Mouse (Mus musculus): ENCODE measurements around the gene Sfn. TPM values are rescaled to one million over a fixed set of nuclear protein-coding genes. Genes with fewer than 3 reads are reported as not detected.
A peak's percentile ranks its signal among the peaks of the same experiment; 100 is the strongest.

Gene Sfn
- polyA plus RNA-seq, 1 experiment from 2014 or later: 3.9 TPM

DNA sequence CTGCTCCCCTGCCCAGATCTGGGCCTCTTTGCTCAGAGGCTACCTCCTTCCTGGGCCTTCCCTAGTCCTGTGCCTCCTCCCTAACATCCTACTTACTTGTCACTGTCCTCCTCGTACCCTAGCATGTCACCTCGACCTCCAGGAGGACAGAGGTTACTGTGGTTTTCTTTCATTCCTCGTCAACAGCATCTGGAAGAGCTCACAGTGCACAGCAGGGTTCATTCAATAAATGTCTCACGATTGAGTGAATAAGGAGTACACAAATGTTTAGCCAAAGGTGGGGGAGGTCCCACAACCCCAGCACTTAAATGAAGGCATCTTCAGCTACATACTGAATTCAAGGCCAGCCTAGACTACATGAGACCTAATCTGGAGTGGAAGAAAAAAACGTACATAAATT is 24.3 kb upstream of the Sfn start:
- H3K27ac ChIP-seq: 0 out of 2 replicates have a peak overlapping the region, but pooled peaks have one; percentile 32
- no peaks in the 10 kb centered on the region for H3K27me3 ChIP-seq (ENCODE audit: control insufficient read depth, insufficient read depth, low read length)
- no peak overlapping the region for H3K4me2 ChIP-seq (replicated peaks)
- no peak overlapping the region for H3K4me3 ChIP-seq (replicated peaks; ENCODE audit: low read length)
- no peak for DNase-seq (ENCODE audit: low spot score)
- peaks cover 32% of the 10 kb centered on the region for H3K36me3 ChIP-seq (replicated peaks; ENCODE audit: control insufficient read depth, insufficient read depth)
- ATAC-seq (ENCODE audit: low FRiP score): no peak
- peaks cover under 1% of the 10 kb centered on the region; the same call in 1 of the 2 replicates for H3K4me1 ChIP-seq (replicated peaks; ENCODE audit: control insufficient read depth, insufficient read depth, low read length)
- no peak overlapping the region for H3K9ac ChIP-seq
- H3K9me3 ChIP-seq (ENCODE audit: control insufficient read depth, low read length): no peaks in the 10 kb centered on the region
- 32% methylated on average over 5 of the region's 5 CpGs for WGBS

DNA sequence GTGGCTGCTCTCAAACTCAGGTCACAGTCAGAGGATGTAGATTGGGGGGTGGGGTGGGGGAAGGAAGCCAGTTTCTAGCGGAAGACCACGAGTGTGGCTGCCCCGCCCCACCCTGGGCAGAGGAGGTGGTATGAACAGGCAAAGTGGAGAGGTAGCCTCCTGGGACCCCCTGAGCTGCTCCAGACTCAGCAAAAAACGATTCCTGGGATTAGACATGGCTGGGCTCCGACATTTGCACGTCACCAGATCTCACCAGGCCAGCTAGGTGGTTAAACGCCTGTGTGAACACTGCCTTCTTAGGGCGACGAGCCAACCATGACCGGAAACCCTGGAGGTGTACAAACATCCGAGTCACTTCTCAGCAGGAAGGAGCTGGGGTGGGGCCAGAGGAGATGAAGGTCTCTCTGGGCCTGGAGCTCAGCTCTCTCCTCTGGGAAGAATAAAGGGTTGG is 23.7 kb upstream of the Sfn start:
- H3K36me3 ChIP-seq (replicated peaks; ENCODE audit: control insufficient read depth, insufficient read depth): peaks cover 32% of the 10 kb centered on the region
- H3K9me3 ChIP-seq (ENCODE audit: control insufficient read depth, low read length): no peaks in the 10 kb centered on the region
- WGBS: 62% methylated on average over 11 of the region's 11 CpGs
- ATAC-seq (ENCODE audit: low FRiP score): no peak
- DNase-seq (ENCODE audit: low spot score): no peak
- H3K27ac ChIP-seq: no peak overlapping the region; the same call in 1 of the 2 replicates
- no peak overlapping the region for H3K9ac ChIP-seq
- H3K27me3 ChIP-seq (ENCODE audit: control insufficient read depth, insufficient read depth, low read length): no peaks in the 10 kb centered on the region
- H3K4me3 ChIP-seq (replicated peaks; ENCODE audit: low read length): no peak overlapping the region
- H3K4me1 ChIP-seq (replicated peaks; ENCODE audit: control insufficient read depth, insufficient read depth, low read length): no peaks in the 10 kb centered on the region
- no peak overlapping the region for H3K4me2 ChIP-seq (replicated peaks)

DNA sequence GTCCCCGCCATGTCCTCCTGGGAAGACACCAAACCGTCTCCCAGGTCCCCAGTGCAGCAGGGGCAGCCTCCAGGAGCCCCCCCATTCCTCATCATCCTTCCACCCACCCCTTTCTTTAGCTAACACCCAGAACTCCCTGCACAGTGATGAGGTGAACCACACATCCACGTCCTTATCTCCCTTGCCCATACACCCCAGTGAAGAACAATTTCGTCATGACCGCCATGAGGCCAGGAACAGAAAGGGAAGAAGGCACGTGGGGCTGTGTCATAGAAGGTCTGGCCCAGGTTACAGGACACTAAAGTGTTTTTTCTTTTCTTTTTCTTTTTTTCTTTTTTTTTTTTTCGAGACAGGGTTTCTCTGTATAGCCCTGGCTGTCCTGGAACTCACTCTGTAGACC is 22.9 kb upstream of the Sfn start:
- Histone ChIP-seq H3K9me3 (ENCODE audit: control insufficient read depth, low read length) (no peaks in the 10 kb centered on the region), H3K4me3 (replicated peaks; ENCODE audit: low read length) (no peak overlapping the region), H3K4me1 (replicated peaks; ENCODE audit: control insufficient read depth, insufficient read depth, low read length) (no peaks in the 10 kb centered on the region), H3K9ac (no peak overlapping the region), H3K4me2 (replicated peaks) (no peak overlapping the region), H3K27me3 (ENCODE audit: control insufficient read depth, insufficient read depth, low read length) (no peaks in the 10 kb centered on the region), H3K36me3 (replicated peaks; ENCODE audit: control insufficient read depth, insufficient read depth) (peaks cover 37% of the 10 kb centered on the region), H3K27ac (no peak overlapping the region)
- 94% methylated on average over 7 of the region's 7 CpGs for WGBS
- ATAC-seq (ENCODE audit: low FRiP score) (no peak), DNase-seq (ENCODE audit: low spot score) (no peak)

DNA sequence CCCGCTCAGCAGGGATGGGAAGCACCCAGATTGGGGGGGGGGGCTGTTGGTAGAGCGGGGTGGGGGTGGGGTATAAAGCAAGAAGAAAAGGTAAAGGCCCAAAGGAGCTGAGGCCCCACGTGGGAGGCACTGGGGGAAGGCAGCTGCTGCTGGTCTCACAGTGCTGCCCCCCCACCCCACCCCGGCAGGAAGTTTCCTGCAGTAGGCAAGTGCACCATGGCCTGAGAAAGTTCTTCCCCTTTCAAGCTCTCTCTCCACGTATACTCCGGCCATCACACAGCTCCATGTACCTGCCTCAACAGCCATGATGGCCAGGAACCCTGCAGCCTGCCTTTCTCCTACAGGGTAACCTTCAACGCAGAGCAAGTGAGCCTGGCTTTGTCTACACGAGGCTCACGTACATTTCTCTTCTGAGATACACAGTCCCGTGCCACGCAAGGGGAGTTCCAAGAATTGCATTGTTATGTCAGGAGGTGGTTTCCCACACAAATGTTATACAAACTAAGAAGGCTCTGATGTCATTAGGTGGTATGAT is 20.3 kb upstream of the Sfn start:
- no peak overlapping the region for H3K4me3 ChIP-seq (replicated peaks; ENCODE audit: low read length)
- 77% methylated on average over 11 of the region's 11 CpGs for WGBS
- DNase-seq (ENCODE audit: low spot score): no peak
- H3K36me3 ChIP-seq (replicated peaks; ENCODE audit: control insufficient read depth, insufficient read depth): peaks cover 40% of the 10 kb centered on the region
- H3K27ac ChIP-seq: no peak overlapping the region
- no peaks in the 10 kb centered on the region for H3K4me1 ChIP-seq (replicated peaks; ENCODE audit: control insufficient read depth, insufficient read depth, low read length)
- H3K9ac ChIP-seq: no peak overlapping the region
- no peak overlapping the region for H3K4me2 ChIP-seq (replicated peaks)
- ATAC-seq (ENCODE audit: low FRiP score): no peak
- no peaks in the 10 kb centered on the region for H3K27me3 ChIP-seq (ENCODE audit: control insufficient read depth, insufficient read depth, low read length)
- H3K9me3 ChIP-seq (ENCODE audit: control insufficient read depth, low read length): no peaks in the 10 kb centered on the region

DNA sequence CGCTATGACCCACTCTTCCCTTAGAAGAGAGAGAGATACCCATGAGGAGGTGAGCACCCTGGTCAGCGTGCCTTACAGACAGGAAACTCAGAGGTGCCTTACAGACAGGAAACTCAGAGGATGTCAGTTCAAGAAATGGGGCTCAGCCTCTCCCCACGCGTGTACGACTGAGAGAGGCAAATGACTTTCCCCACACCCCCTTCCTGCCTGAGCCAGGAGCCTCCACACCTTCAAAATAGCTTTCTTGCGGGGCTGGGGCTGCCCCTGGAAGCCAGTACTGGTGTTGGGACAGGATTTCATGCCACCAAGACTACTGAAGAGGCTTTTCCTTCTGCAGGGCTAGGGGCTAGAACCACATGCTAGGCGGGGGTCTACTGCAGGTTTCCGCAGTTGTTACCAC is 18.7 kb upstream of the Sfn start:
- 91% methylated on average over 8 of the region's 8 CpGs for WGBS
- DNase-seq (ENCODE audit: low spot score) (no peak), ATAC-seq (ENCODE audit: low FRiP score) (no peak)
- no peaks in the 10 kb centered on the region for H3K4me1 ChIP-seq (replicated peaks; ENCODE audit: control insufficient read depth, insufficient read depth, low read length)
- H3K27ac ChIP-seq: no peak overlapping the region
- no peak overlapping the region for H3K4me3 ChIP-seq (replicated peaks; ENCODE audit: low read length)
- H3K9ac ChIP-seq: no peak overlapping the region
- H3K36me3 ChIP-seq (replicated peaks; ENCODE audit: control insufficient read depth, insufficient read depth): peaks cover 31% of the 10 kb centered on the region
- no peak overlapping the region for H3K4me2 ChIP-seq (replicated peaks)
- H3K9me3 ChIP-seq (ENCODE audit: control insufficient read depth, low read length): no peaks in the 10 kb centered on the region
- no peaks in the 10 kb centered on the region for H3K27me3 ChIP-seq (ENCODE audit: control insufficient read depth, insufficient read depth, low read length)

DNA sequence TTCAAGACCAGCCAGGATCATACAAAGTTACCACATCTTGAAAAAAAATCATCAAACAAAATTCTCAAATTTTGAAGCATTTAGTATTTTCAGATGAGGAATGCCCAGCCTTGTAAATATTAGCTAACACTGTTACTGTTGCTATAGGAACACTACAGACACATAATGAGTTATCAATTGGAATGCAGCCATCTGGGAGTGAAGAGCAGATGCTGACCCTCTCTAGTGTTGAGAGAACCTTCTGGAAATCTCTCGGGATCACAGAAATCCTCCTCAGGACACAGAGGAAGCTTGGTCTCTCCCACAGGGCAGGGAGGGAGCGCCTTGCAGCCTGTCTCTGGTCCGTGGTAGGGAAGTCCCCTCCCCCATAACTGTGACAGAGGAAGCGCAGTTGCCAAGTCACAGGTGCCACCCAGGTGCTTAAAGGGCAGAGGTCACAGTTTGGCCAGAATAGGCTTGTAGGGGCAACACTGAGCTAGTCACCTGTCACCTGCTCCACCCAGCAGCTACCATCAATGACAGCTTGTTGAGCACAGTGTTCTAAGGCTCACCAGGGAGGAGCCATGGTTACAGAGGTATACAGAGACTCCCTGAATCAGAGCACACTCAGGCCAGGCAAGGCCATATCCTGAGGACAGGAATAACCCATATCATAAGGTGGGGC is 17.6 kb upstream of the Sfn start:
- H3K4me1 ChIP-seq (replicated peaks; ENCODE audit: control insufficient read depth, insufficient read depth, low read length): no peaks in the 10 kb centered on the region
- H3K9me3 ChIP-seq (ENCODE audit: control insufficient read depth, low read length): no peaks in the 10 kb centered on the region
- no peak overlapping the region for H3K4me3 ChIP-seq (replicated peaks; ENCODE audit: low read length)
- DNase-seq (ENCODE audit: low spot score) (no peak), ATAC-seq (ENCODE audit: low FRiP score) (no peak)
- H3K27ac ChIP-seq: no peak overlapping the region
- H3K4me2 ChIP-seq (replicated peaks): no peak overlapping the region
- 73% methylated on average over 4 of the region's 4 CpGs for WGBS
- H3K9ac ChIP-seq: no peak overlapping the region
- no peaks in the 10 kb centered on the region for H3K27me3 ChIP-seq (ENCODE audit: control insufficient read depth, insufficient read depth, low read length)
- H3K36me3 ChIP-seq (replicated peaks; ENCODE audit: control insufficient read depth, insufficient read depth): peaks cover 32% of the 10 kb centered on the region

DNA sequence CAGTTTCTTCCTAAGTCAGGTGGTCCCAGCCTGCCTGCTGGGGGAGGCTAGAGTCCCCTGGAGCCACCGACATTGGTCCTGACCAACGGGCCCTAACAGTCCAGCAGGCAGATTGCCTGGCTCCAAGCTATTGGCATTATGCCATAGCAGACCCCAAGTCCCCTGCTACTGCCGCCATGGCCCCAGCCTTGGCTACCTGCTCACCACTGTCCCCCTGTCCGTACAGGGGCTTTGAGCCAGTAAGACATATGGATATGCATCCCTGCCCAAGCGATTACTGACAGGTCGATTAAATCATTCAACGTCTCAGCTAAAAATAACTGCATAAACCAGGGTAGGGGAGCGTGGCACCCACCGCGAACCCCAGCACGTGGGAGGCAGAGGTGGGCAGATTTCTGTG is 16.0 kb upstream of the Sfn start:
- H3K4me1 ChIP-seq (replicated peaks; ENCODE audit: control insufficient read depth, insufficient read depth, low read length): no peaks in the 10 kb centered on the region
- peaks cover 39% of the 10 kb centered on the region for H3K36me3 ChIP-seq (replicated peaks; ENCODE audit: control insufficient read depth, insufficient read depth)
- DNase-seq (ENCODE audit: low spot score): no peak
- 90% methylated on average over 11 of the region's 11 CpGs for WGBS
- H3K4me2 ChIP-seq (replicated peaks): no peak overlapping the region
- H3K4me3 ChIP-seq (replicated peaks; ENCODE audit: low read length): no peak overlapping the region
- ATAC-seq (ENCODE audit: low FRiP score): no peak
- H3K9me3 ChIP-seq (ENCODE audit: control insufficient read depth, low read length): no peaks in the 10 kb centered on the region
- no peak overlapping the region for H3K27ac ChIP-seq
- no peaks in the 10 kb centered on the region for H3K27me3 ChIP-seq (ENCODE audit: control insufficient read depth, insufficient read depth, low read length)
- no peak overlapping the region for H3K9ac ChIP-seq

DNA sequence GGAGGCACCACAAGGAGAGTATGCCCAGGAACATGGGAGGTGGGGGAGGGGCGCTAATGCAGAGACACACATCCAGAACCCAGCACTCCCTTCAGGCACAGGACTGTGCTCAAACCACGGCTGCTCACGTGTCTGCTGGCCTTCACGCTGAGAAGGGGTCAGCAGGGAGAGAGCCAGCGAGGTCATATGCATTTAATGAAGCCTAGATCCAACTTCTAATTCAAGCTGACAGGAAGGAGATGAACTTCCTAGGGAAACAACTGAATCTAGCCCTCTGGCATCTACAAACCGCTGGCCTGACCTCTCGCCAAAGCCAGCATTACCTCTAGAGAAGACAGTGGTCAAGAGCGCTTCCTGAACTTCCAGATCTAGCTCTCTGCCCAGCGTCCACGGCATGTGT is 13.4 kb upstream of the Sfn start:
- Histone ChIP-seq H3K4me3 (replicated peaks; ENCODE audit: low read length) (no peak overlapping the region), H3K9me3 (ENCODE audit: control insufficient read depth, low read length) (no peaks in the 10 kb centered on the region), H3K27me3 (ENCODE audit: control insufficient read depth, insufficient read depth, low read length) (no peaks in the 10 kb centered on the region), H3K27ac (no peak overlapping the region), H3K4me2 (replicated peaks) (no peak overlapping the region), H3K9ac (no peak overlapping the region), H3K4me1 (replicated peaks; ENCODE audit: control insufficient read depth, insufficient read depth, low read length) (no peaks in the 10 kb centered on the region), H3K36me3 (replicated peaks; ENCODE audit: control insufficient read depth, insufficient read depth) (peaks cover 55% of the 10 kb centered on the region)
- DNase-seq (ENCODE audit: low spot score) (no peak), ATAC-seq (ENCODE audit: low FRiP score) (no peak)
- WGBS: 80% methylated on average over 10 of the region's 10 CpGs

DNA sequence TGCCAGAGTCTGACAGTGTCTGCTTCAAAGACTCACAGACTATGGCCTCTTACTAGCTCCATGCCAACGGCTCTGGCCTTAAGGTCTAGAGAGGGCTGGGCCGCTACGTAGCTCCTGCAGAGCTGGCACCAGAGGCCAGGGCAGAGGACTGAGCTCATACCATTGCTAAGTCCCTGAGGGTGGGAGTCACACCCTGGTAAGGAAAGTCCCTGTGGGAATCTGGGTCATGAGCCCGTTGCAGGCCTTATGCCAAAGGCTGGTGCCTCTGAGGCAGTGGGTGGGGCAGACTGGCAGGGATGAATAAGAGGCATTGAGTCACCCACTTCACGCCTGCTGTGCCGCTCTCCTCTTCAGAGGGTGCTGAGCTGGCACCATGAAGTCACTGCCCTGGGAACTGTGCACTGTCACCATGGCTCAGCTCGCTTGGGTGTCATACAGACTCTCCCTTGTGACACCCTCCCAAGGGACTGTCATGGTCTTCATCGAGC is 12.3 kb upstream of the Sfn start:
- ATAC-seq (ENCODE audit: low FRiP score) (0 out of 2 replicates have a peak, but pooled peaks have one; percentile 51), DNase-seq (ENCODE audit: low spot score) (no peak)
- WGBS: 90% methylated on average over 8 of the region's 8 CpGs
- Histone ChIP-seq H3K27me3 (ENCODE audit: control insufficient read depth, insufficient read depth, low read length) (no peaks in the 10 kb centered on the region), H3K4me2 (replicated peaks) (no peak overlapping the region), H3K9ac (no peak overlapping the region), H3K27ac (no peak overlapping the region), H3K9me3 (ENCODE audit: control insufficient read depth, low read length) (no peaks in the 10 kb centered on the region), H3K4me3 (replicated peaks; ENCODE audit: low read length) (no peak overlapping the region), H3K36me3 (replicated peaks; ENCODE audit: control insufficient read depth, insufficient read depth) (peaks cover 60% of the 10 kb centered on the region), H3K4me1 (replicated peaks; ENCODE audit: control insufficient read depth, insufficient read depth, low read length) (no peaks in the 10 kb centered on the region)

Measured in hindbrain, embryonic 14.5 days (tissue).